Mouse (Mus musculus) lung, postnatal 0 days (tissue): Measurements from ENCODE around the gene Rps21. TPM values are rescaled to one million over a fixed set of nuclear protein-coding genes. Genes with fewer than 3 reads are reported as not detected.

Experiments
- ATAC-seq: fragments of 200-750 bp; cut with Nextera tagmentation; 2 replicates; pipeline ENCODE4 v1.8.0; 2017; ENCODE audit warnings: moderate library complexity
- DNase-seq: peaks from one replicate; pipeline ENCODE4 v3.0.0-alpha.2; 2016; ENCODE audit warnings: low spot score
- H3K27ac ChIP-seq: fragments of 300-500 bp; sonication (generic); 2 replicates; pipeline ENCODE4 v1.5.1; 2014; ENCODE audit warnings: antibody characterized with exemption, mild to moderate bottlenecking, low read length, mixed read lengths
- H3K27me3 ChIP-seq: fragments of 300-500 bp; sonication (generic); replicated peaks from 2 replicates; pipeline ENCODE4 v1.6.1; 2014; ENCODE audit warnings: low read length, mixed read lengths; ENCODE audit not compliant: insufficient read depth
- H3K36me3 ChIP-seq: fragments of 300-500 bp; sonication (generic); 2 replicates; pipeline ENCODE4 v1.6.1; 2014; ENCODE audit warnings: low read length, mixed read lengths; ENCODE audit not compliant: insufficient read depth
- H3K4me1 ChIP-seq: fragments of 300-500 bp; sonication (generic); 2 replicates; pipeline ENCODE4 v1.6.1; 2014; ENCODE audit warnings: antibody characterized with exemption, low read depth, low read length, mixed read lengths; ENCODE audit not compliant: insufficient read depth
- H3K4me2 ChIP-seq: fragments of 300-500 bp; sonication (generic); replicated peaks from 2 replicates; pipeline ENCODE4 v1.6.1; 2014; ENCODE audit warnings: low read depth, mild to moderate bottlenecking, low read length, moderate library complexity, mixed read lengths
- H3K4me3 ChIP-seq: fragments of 300-500 bp; sonication (generic); 2 replicates; pipeline ENCODE4 v1.5.1; 2014; ENCODE audit warnings: low read depth, low read length
- H3K9ac ChIP-seq: fragments of 300-500 bp; sonication (generic); replicated peaks from 2 replicates; pipeline ENCODE4 v1.6.1; 2014; ENCODE audit warnings: low read depth, mild to moderate bottlenecking
- H3K9me3 ChIP-seq: fragments of 300-500 bp; sonication (generic); 2 replicates; pipeline ENCODE4 v1.6.1; 2016; ENCODE audit warnings: low read length, mixed read lengths
- CTCF ChIP-seq: IDR thresholded peaks from 2 replicates; pipeline ENCODE4 v1.5.1; 2016; ENCODE audit warnings: antibody characterized with exemption, mild to moderate bottlenecking
- EP300 ChIP-seq: IDR thresholded peaks from 2 replicates; pipeline ENCODE4 v1.6.1; 2016; ENCODE audit warnings: antibody characterized with exemption, mild to moderate bottlenecking, control low read depth
- WGBS: fragments of 180-500 bp; shearing (Covaris S2); extraction: QIAGEN DNeasy Blood & Tissue Kit; methylation state at CpG from one replicate; pipeline ENCODE4 v1.1.7; 2014; 5-methylcytosine and 5-hydroxymethylcytosine counted together
- polyA plus RNA-seq: library from polyadenylated mRNA; unstranded; fragments of >200 nt; fragmentation: Nextera tagmentation; extraction: Ambion mirVana; gene quantifications from 2 replicates; pipeline ENCODE4 v1.2.1, GENCODE M21; 2015

The Rps21 gene
- polyA plus RNA-seq, 1 experiment from 2014 or later: 453 TPM

DNA sequence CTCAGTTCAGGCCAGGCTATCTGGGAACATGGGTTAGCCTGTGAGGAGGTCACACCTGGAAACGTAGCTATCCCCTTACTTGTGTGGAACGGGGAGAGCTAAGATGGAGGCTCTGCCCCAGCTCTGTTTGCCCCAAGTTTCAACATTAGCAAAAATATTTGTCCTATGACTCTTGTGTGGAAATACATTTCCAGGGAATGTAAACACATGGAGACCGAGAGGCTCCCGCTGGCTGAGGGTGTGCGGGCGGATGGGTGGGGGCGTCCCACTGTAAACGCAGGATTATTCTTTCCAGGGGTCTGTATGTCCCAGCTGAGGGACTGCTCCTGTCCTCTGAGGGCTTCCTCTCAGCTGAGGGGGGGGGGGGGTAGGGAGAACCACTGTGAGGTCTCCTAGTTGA, 22.8 kb upstream of the Rps21 start:
- Histone ChIP-seq H3K4me1 (peaks cover 35% of the 10 kb centered on the region), H3K27me3 (no peaks in the 10 kb centered on the region), H3K4me2 (no peak overlapping the region), H3K36me3 (no peaks in the 10 kb centered on the region), H3K27ac (peak overlapping the region; percentile 91), H3K9me3 (no peaks in the 10 kb centered on the region), H3K4me3 (no peak overlapping the region), H3K9ac (no peak overlapping the region)
- peak; percentile 53 for ATAC-seq
- peak; percentile 84 for DNase-seq
- 23% methylated on average over 8 of the region's 8 CpGs for WGBS
- TF ChIP-seq CTCF (no peak), EP300 (peak; percentile 75; the same call in 1 of the 2 replicates)

DNA sequence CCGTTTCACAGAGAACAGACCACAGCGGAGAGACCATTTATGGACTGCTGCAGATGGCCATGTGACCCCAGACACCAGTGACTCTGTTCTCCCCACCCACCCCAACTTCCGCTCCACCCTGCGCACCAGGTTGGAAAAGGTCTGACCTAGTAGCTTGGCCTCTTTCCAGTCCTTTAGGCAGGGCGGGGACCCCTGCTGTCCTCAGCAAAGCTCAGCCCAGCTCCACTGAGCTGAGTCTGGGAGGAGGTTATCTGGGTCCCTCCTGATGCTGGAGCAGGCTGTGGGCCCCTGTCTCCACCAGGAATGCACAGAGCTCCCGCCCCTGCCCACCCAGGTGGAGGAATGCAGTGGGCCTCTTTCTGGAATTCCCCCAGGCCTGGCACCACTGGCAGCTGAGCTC, 22.2 kb upstream of the Rps21 start:
- Histone ChIP-seq H3K4me1 (peaks cover 35% of the 10 kb centered on the region), H3K27ac (peak overlapping the region; percentile 91), H3K36me3 (no peaks in the 10 kb centered on the region), H3K9ac (no peak overlapping the region), H3K9me3 (no peaks in the 10 kb centered on the region), H3K4me3 (no peak overlapping the region), H3K27me3 (no peaks in the 10 kb centered on the region), H3K4me2 (no peak overlapping the region)
- WGBS: 31% methylated on average over 6 of the region's 6 CpGs
- ATAC-seq: peak; percentile 72
- peak; percentile 83 for DNase-seq
- peak; percentile 15; the same call in 1 of the 2 replicates for TF ChIP-seq EP300
- no peak for TF ChIP-seq CTCF

DNA sequence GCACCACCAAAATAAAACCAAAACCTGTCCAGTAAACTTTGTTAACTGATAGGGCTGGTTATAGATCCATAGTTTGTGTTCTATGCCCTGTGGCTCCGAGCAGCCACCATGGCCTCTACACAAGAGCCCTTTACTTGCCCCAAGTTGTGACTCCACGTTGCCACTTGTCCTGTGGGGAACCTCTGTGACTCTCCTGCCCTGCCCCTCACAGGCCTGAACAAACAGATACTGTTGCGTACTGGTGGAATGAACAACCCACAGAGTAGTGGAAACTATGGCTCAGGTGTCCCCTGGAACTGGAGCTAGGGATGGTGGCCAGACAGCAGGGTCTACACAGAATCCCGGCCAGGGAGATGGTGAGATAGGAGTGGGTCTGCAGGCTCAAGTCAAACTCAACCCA, 21.4 kb upstream of the Rps21 start:
- no peak overlapping the region for H3K9ac ChIP-seq
- H3K9me3 ChIP-seq: no peaks in the 10 kb centered on the region
- H3K4me3 ChIP-seq: no peak overlapping the region
- TF ChIP-seq EP300: 0 out of 2 replicates have a peak, but pooled peaks have one; percentile 19
- no peak for TF ChIP-seq CTCF
- H3K27me3 ChIP-seq: no peaks in the 10 kb centered on the region
- H3K4me1 ChIP-seq: peaks cover 29% of the 10 kb centered on the region
- ATAC-seq (peak; percentile 32), DNase-seq (peak; percentile 62)
- no peak overlapping the region for H3K4me2 ChIP-seq
- H3K36me3 ChIP-seq: no peaks in the 10 kb centered on the region
- peak overlapping the region; percentile 91 for H3K27ac ChIP-seq
- WGBS: 59% methylated on average over 4 of the region's 4 CpGs

DNA sequence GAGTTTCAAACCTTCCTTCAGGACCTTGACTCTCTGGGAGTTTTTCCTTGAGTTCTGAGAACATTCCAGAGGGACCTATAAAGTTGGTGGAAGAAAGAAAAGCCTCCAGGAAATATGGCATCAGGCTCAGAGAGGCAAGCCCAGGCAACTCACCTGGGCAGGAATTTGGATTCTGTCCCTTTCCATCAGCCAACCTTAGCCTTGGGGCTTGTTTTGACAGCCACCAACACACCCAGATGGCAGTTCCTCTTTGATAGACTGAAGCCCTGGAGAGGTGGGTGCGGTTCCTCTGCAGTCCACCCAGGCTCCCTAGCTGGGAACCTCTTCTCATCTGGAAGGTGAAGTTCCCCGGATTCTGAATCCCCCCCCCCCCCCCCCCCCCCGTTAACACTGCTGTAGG, 20.7 kb upstream of the Rps21 start:
- Histone ChIP-seq H3K4me3 (no peak overlapping the region), H3K4me2 (no peak overlapping the region), H3K9ac (no peak overlapping the region), H3K36me3 (no peaks in the 10 kb centered on the region), H3K4me1 (peaks cover 28% of the 10 kb centered on the region), H3K27me3 (no peaks in the 10 kb centered on the region), H3K9me3 (no peaks in the 10 kb centered on the region), H3K27ac (peak overlapping the region; percentile 91)
- DNase-seq (no peak), ATAC-seq (no peak)
- WGBS: 54% methylated on average over 2 of the region's 3 CpGs
- TF ChIP-seq CTCF (no peak), EP300 (no peak)

DNA sequence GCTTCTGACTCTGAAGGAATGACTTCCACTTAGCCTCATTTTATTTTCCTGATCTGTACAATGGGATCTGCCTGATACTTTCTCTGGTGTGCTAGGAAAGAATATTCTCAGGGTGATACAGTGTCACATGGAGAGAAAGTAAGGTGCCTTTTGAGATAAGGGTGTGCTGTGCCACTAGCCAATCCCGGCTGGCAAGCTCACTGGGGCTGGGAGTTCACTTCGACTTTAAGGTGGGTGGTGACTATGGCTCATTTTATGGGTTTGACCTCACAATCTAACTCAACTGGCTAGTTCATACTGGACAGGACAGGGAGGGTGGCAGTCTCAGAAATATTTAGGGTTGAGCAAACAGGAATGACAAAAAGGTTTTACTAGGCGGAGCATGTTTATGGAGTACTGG, 20.2 kb upstream of the Rps21 start:
- Histone ChIP-seq H3K4me2 (no peak overlapping the region), H3K9ac (no peak overlapping the region), H3K36me3 (no peaks in the 10 kb centered on the region), H3K4me1 (peaks cover 28% of the 10 kb centered on the region), H3K27me3 (no peaks in the 10 kb centered on the region), H3K9me3 (no peaks in the 10 kb centered on the region), H3K4me3 (no peak overlapping the region), H3K27ac (no peak overlapping the region)
- DNase-seq: no peak
- ATAC-seq: no peak
- TF ChIP-seq EP300: no peak
- TF ChIP-seq CTCF: no peak
- WGBS: 58% methylated on average over 3 of the region's 3 CpGs

GRCm38 (mm10) chr2:180237601-180238345, 19.4 kb upstream of the Rps21 start:
- TF ChIP-seq EP300: no peak
- no peak for TF ChIP-seq CTCF
- 78% methylated on average over 7 of the region's 7 CpGs for WGBS
- H3K9me3 ChIP-seq: no peaks in the 10 kb centered on the region
- no peak overlapping the region for H3K4me2 ChIP-seq
- H3K27ac ChIP-seq: no peak overlapping the region
- DNase-seq (no peak), ATAC-seq (no peak)
- H3K9ac ChIP-seq: no peak overlapping the region
- H3K27me3 ChIP-seq: no peaks in the 10 kb centered on the region
- peaks cover 28% of the 10 kb centered on the region for H3K4me1 ChIP-seq
- H3K36me3 ChIP-seq: no peaks in the 10 kb centered on the region
- H3K4me3 ChIP-seq: no peak overlapping the region
